ENCODE assay signal across 24 mouse cellular contexts in genomic region chr10:34118421-34118820, GRCm38 (mm10). TPM values are rescaled to one million over a fixed set of nuclear protein-coding genes. Genes with fewer than 3 reads are reported as not detected.
DNase-seq lines count a peak whose midpoint lies in the region; ATAC-seq and TF ChIP-seq lines count a peak whose summit lies in the region.
"Had no signal": no experiment of that assay in that cellular context is flagged by ENCODE, and none has a peak within 500 bp of the region (broad histone marks: within the 10 kb centered on the region; RNA-seq: fewer than 3 reads in every experiment).

No protein-coding gene starts in this region.

- no peak overlapping the region for H3K4me3 ChIP-seq in spleen, adult 2 months (ENCODE audit: extremely low read depth, insufficient read depth, insufficient read length)
- no peak overlapping the region for H3K4me3 ChIP-seq in gastrocnemius, adult 2 months
- H3K4me3 ChIP-seq: embryonic facial prominence, embryonic 10.5 days; embryonic facial prominence, embryonic 12.5 days; forebrain, embryonic 13.5 days; forebrain, embryonic 15.5 days had no signal

- no peak for DNase-seq in spleen, adult 2 months (ENCODE audit: low read depth in 1 of 2, low spot score in 2 of 2)
- DNase-seq in spleen, adult 12 weeks (ENCODE audit: low spot score): no peak
- no peak for DNase-seq in gastrocnemius, adult 2 months
- no peak for DNase-seq in gastrocnemius, postnatal 4 days (ENCODE audit: low spot score in 2 of 2)
- DNase-seq in heart, postnatal 36 days: no peak
- DNase-seq: adrenal gland, adult 8-10 months; adrenal gland, postnatal 14 days; adrenal gland, postnatal 36 days; cerebellum, adult 11-12 months; cerebellum, adult 2 months; cerebellum, adult 9-10 months; cerebellum, postnatal 14 days; cerebellum, postnatal 36 days; forebrain, postnatal 0 days had no signal

- no peak for TF ChIP-seq CTCF in spleen, adult 2 months (IDR thresholded peaks at IDR 0.05; ENCODE audit: extremely low read depth, insufficient read depth, insufficient read length, insufficient replicate concordance)
- no peak for TF ChIP-seq CTCF in gastrocnemius, adult 2 months (IDR thresholded peaks at IDR 0.05)

- no peaks in the 10 kb centered on the region for H3K27me3 ChIP-seq in spleen, adult 2 months (ENCODE audit: control insufficient read depth, insufficient read depth, low read length)
- H3K27me3 ChIP-seq: embryonic facial prominence, embryonic 12.5 days; forebrain, embryonic 13.5 days; forebrain, embryonic 15.5 days had no signal

- peak; percentile 45; the same call in 1 of the 2 replicates for ATAC-seq in common myeloid progenitor, adult 5-6 weeks (replicated peaks; ENCODE audit: low read depth, poor library complexity, severe bottlenecking)
- peak; percentile 54 for ATAC-seq in megakaryocyte, adult 5-6 weeks (ENCODE audit: poor library complexity, severe bottlenecking)
- ATAC-seq: forebrain, embryonic 13.5 days; forebrain, embryonic 15.5 days; forebrain, postnatal 0 days; Patski had no signal

- no peak for TF ChIP-seq POLR2A in spleen, adult 2 months (IDR thresholded peaks at IDR 0.05; ENCODE audit: low read depth, low read length)

- 0 out of 2 replicates have a peak overlapping the region, but pooled peaks have one; percentile 1 for H3K27ac ChIP-seq in spleen, adult 2 months (ENCODE audit: insufficient read depth, low read length)
- H3K27ac ChIP-seq in gastrocnemius, adult 2 months: no peak overlapping the region
- H3K27ac ChIP-seq: embryonic facial prominence, embryonic 10.5 days; embryonic facial prominence, embryonic 12.5 days; forebrain, embryonic 13.5 days; forebrain, embryonic 15.5 days had no signal

- whole genome bisulfite sequencing in spleen, adult 2 months: 47% methylated on average over 2 of the region's 2 CpGs

- intact Hi-C loops in gastrocnemius, adult 2 months (cut with DNase I): no loop called here
- intact Hi-C loops in heart, postnatal 36 days (cut with DNase I): no loop called here

- no peaks in the 10 kb centered on the region for H3K36me3 ChIP-seq in spleen, adult 2 months (ENCODE audit: control insufficient read depth, insufficient read depth, low read length)
- H3K36me3 ChIP-seq: embryonic facial prominence, embryonic 10.5 days; embryonic facial prominence, embryonic 12.5 days; forebrain, embryonic 15.5 days; G1E had no signal

- peaks cover 15% of the 10 kb centered on the region for H3K4me1 ChIP-seq in spleen, adult 2 months (ENCODE audit: control insufficient read depth, insufficient read depth, insufficient read length)
- H3K4me1 ChIP-seq: embryonic facial prominence, embryonic 10.5 days; embryonic facial prominence, embryonic 12.5 days; forebrain, embryonic 13.5 days; forebrain, embryonic 15.5 days had no signal

RNA-seq across cellular contexts. Expression of gene Calhm6, which starts 9.4 kb away (rescaled TPM):
- 32.0 and 46.3 TPM in 2 replicates for polyA plus RNA-seq in spleen, adult 2 months (2012; rRNA removed)
- 3.6 and 6.2 TPM in 2 replicates for total RNA-seq in common myeloid progenitor, adult 5-6 weeks (2017)
- total RNA-seq in megakaryocyte, adult 5-6 weeks (2015): 3.9 and 9.1 TPM in 2 replicates
- 3.0 and 4.7 TPM in 2 replicates for total RNA-seq in megakaryocyte, adult 5-6 weeks (2017)
- not detected for total RNA-seq in gastrocnemius, adult 2 months (2021)
- total RNA-seq in gastrocnemius, postnatal 4 days (2021): under 1 TPM; 0.34 TPM
- total RNA-seq in heart, postnatal 36 days (2021): not detected
- polyA plus RNA-seq: C2C12, G1E, Patski had no signal

RNA-seq across cellular contexts. Expression of gene Calhm5, which starts 22.1 kb away (rescaled TPM):
- 0.19 and 0.27 TPM in 2 replicates for polyA plus RNA-seq in spleen, adult 2 months (2012; rRNA removed)
- not detected in 2 replicates for total RNA-seq in common myeloid progenitor, adult 5-6 weeks (2017)
- not detected in 2 replicates for total RNA-seq in megakaryocyte, adult 5-6 weeks (2015)
- not detected in 2 replicates for total RNA-seq in megakaryocyte, adult 5-6 weeks (2017)
- total RNA-seq in gastrocnemius, adult 2 months (2021): under 1 TPM; 0.31 to 0.38 TPM
- total RNA-seq in gastrocnemius, postnatal 4 days (2021): 1 to 10 TPM in 1 of 2 experiments, under 1 TPM in 1; 0.78 to 1.0 TPM
- total RNA-seq in heart, postnatal 36 days (2021): 1 to 10 TPM in 1 of 2 experiments, under 1 TPM in 1; 1.00 to 1.4 TPM
- polyA plus RNA-seq: activated CD4-positive, CD25-positive, alpha-beta regulatory T cell, adult 4 months; G1E had no signal
